Mouse (Mus musculus): ENCODE measurements around the gene Mss51.

- no peak for TF ChIP-seq CTCF (IDR thresholded peaks at IDR 0.05; ENCODE audit: extremely low read depth, insufficient read length, insufficient replicate concordance, low read depth, low read length)
- no peak for TF ChIP-seq POLR2A (IDR thresholded peaks at IDR 0.05; ENCODE audit: low read depth, low read length)
These were observed 16.5 kb downstream of the Mss51 start for GRCm38 (mm10) chr14:20480195-20480579.

All from small intestine, adult 2 months (tissue).